Mouse (Mus musculus) hindbrain, embryonic 15.5 days (tissue): ENCODE results near the gene Tcte3. TPM values are rescaled to one million over a fixed set of nuclear protein-coding genes. Genes with fewer than 3 reads are reported as not detected.
"Not testable (repeated sequence)": the region's sequence is repeated elsewhere in the genome, so short reads cannot be mapped to it uniquely, and the experiment has no call there.

Experiments
- ATAC-seq: fragments of 200-750 bp; cut with Nextera tagmentation; 2 replicates; pipeline ENCODE4 v1.8.0; 2017; ENCODE audit warnings: low read depth, moderate number of reproducible peaks, moderate TSS enrichment; ENCODE audit not compliant: low FRiP score
- H3K27ac ChIP-seq: fragments of 300-500 bp; sonication (generic); replicated peaks from 2 replicates; pipeline ENCODE4 v1.5.1; 2015; ENCODE audit warnings: mild to moderate bottlenecking, inconsistent platforms
- H3K27me3 ChIP-seq: fragments of 300-500 bp; sonication (generic); 2 replicates; pipeline ENCODE4 v1.6.1; 2015; ENCODE audit warnings: control low read depth, inconsistent platforms
- H3K36me3 ChIP-seq: fragments of 300-500 bp; sonication (generic); 2 replicates; pipeline ENCODE4 v1.6.1; 2015; ENCODE audit warnings: control low read depth, inconsistent platforms
- H3K4me1 ChIP-seq: fragments of 300-500 bp; sonication (generic); replicated peaks from 2 replicates; pipeline ENCODE4 v1.6.1; 2015; ENCODE audit warnings: control low read depth, inconsistent platforms
- H3K4me2 ChIP-seq: fragments of 300-500 bp; sonication (generic); 2 replicates; pipeline ENCODE4 v1.6.1; 2015; ENCODE audit warnings: moderate library complexity, mild to moderate bottlenecking, inconsistent platforms
- H3K4me3 ChIP-seq: fragments of 300-500 bp; sonication (generic); 2 replicates; pipeline ENCODE4 v1.5.1; 2015; ENCODE audit warnings: mild to moderate bottlenecking, inconsistent platforms
- H3K9ac ChIP-seq: fragments of 300-500 bp; sonication (generic); 2 replicates; pipeline ENCODE4 v1.6.1; 2015; ENCODE audit warnings: inconsistent platforms
- H3K9me3 ChIP-seq: fragments of 300-500 bp; sonication (generic); 2 replicates; pipeline ENCODE4 v1.6.1; 2016; ENCODE audit warnings: control low read depth, inconsistent platforms
- WGBS: fragments of 180-500 bp; shearing (Covaris S2); methylation state at CpG from one replicate; pipeline ENCODE4 v1.1.7; 2015; 5-methylcytosine and 5-hydroxymethylcytosine counted together
- polyA plus RNA-seq: library from polyadenylated mRNA; unstranded; fragments of >200 nt; fragmentation: Nextera tagmentation; extraction: Ambion mirVana; gene quantifications from 2 replicates; pipeline ENCODE4 v1.2.1, GENCODE M21; 2015

Tcte3 gene
- polyA plus RNA-seq, 1 experiment from 2014 or later: 0.71 TPM

GRCm38 (mm10) chr17:15065391-15066024, 24.2 kb upstream of the Tcte3 start:
- 41% methylated on average over 13 of the region's 13 CpGs for WGBS
- peak; percentile 86 for ATAC-seq
- Histone ChIP-seq H3K4me2 (peak overlapping the region; percentile 48), H3K9ac (0 out of 2 replicates have a peak overlapping the region, but pooled peaks have one; percentile 25), H3K9me3 (no peaks in the 10 kb centered on the region), H3K36me3 (peaks cover 20% of the 10 kb centered on the region), H3K27ac (peak overlapping the region; percentile 56; the same call in 1 of the 2 replicates), H3K27me3 (no peaks in the 10 kb centered on the region), H3K4me1 (peaks cover 9% of the 10 kb centered on the region), H3K4me3 (no peak overlapping the region)

- peaks cover 41% of the 10 kb centered on the region for H3K36me3 ChIP-seq
Observed at GRCm38 (mm10) chr17:15060356-15060755, 19.1 kb upstream of the Tcte3 start.

GRCm38 (mm10) chr17:15059646-15060045, 18.4 kb upstream of the Tcte3 start:
- Histone ChIP-seq H3K4me3 (no peak overlapping the region), H3K4me2 (no peak overlapping the region), H3K27ac (no peak overlapping the region), H3K36me3 (peaks cover 41% of the 10 kb centered on the region), H3K4me1 (no peaks in the 10 kb centered on the region), H3K9me3 (no peaks in the 10 kb centered on the region), H3K27me3 (no peaks in the 10 kb centered on the region), H3K9ac (no peak overlapping the region)
- 94% methylated on average over 14 of the region's 14 CpGs for WGBS
- no peak for ATAC-seq

More at GRCm38 (mm10) chr17:15060356-15060755, 19.1 kb upstream of the Tcte3 start:
- no peak for ATAC-seq
- Histone ChIP-seq H3K9ac (no peak overlapping the region), H3K9me3 (no peaks in the 10 kb centered on the region), H3K4me1 (no peaks in the 10 kb centered on the region), H3K27me3 (no peaks in the 10 kb centered on the region), H3K4me2 (no peak overlapping the region), H3K27ac (no peak overlapping the region), H3K4me3 (no peak overlapping the region)
- WGBS: 93% methylated on average over 6 of the region's 6 CpGs

- Histone ChIP-seq H3K27me3 (no peaks in the 10 kb centered on the region), H3K4me1 (no peaks in the 10 kb centered on the region), H3K9me3 (no peaks in the 10 kb centered on the region), H3K4me3 (no peak overlapping the region), H3K36me3 (peaks cover 30% of the 10 kb centered on the region), H3K4me2 (no peak overlapping the region), H3K27ac (no peak overlapping the region), H3K9ac (no peak overlapping the region)
- ATAC-seq: no peak
- WGBS: 95% methylated on average over 5 of the region's 5 CpGs
Observed at GRCm38 (mm10) chr17:15058161-15058591, 16.9 kb upstream of the Tcte3 start.

GRCm38 (mm10) chr17:15055925-15056324, 14.6 kb upstream of the Tcte3 start:
- Histone ChIP-seq H3K9me3 (no peaks in the 10 kb centered on the region), H3K27ac (no peak overlapping the region), H3K4me1 (no peaks in the 10 kb centered on the region), H3K4me2 (no peak overlapping the region), H3K9ac (no peak overlapping the region), H3K27me3 (no peaks in the 10 kb centered on the region), H3K4me3 (no peak overlapping the region), H3K36me3 (peaks cover 21% of the 10 kb centered on the region; the same call in 1 of the 2 replicates)
- WGBS: 82% methylated on average over 4 of the region's 4 CpGs
- no peak for ATAC-seq

GRCm38 (mm10) chr17:15053829-15054200, 12.5 kb upstream of the Tcte3 start:
- not testable (repeated sequence) for H3K9ac ChIP-seq, H3K27ac ChIP-seq, H3K4me3 ChIP-seq, H3K4me1 ChIP-seq, H3K27me3 ChIP-seq, ATAC-seq, H3K9me3 ChIP-seq, H3K4me2 ChIP-seq
- 95% methylated on average over 12 of the region's 13 CpGs for WGBS
- H3K36me3 ChIP-seq: peaks cover 12% of the 10 kb centered on the region; the same call in 1 of the 2 replicates

- not testable (repeated sequence) for H3K27me3 ChIP-seq, H3K27ac ChIP-seq, H3K4me2 ChIP-seq, ATAC-seq, H3K9ac ChIP-seq, H3K9me3 ChIP-seq, H3K4me1 ChIP-seq, H3K4me3 ChIP-seq
- 93% methylated on average over 6 of the region's 8 CpGs for WGBS
- peaks cover 12% of the 10 kb centered on the region; the same call in 1 of the 2 replicates for H3K36me3 ChIP-seq
Observed at GRCm38 (mm10) chr17:15053183-15053828, 12.0 kb upstream of the Tcte3 start.

GRCm38 (mm10) chr17:15052766-15053165, 11.5 kb upstream of the Tcte3 start:
- not testable (repeated sequence) for H3K27ac ChIP-seq, H3K4me1 ChIP-seq, H3K9me3 ChIP-seq, H3K4me3 ChIP-seq, H3K27me3 ChIP-seq, H3K4me2 ChIP-seq, ATAC-seq, H3K9ac ChIP-seq
- peaks cover 12% of the 10 kb centered on the region; the same call in 1 of the 2 replicates for H3K36me3 ChIP-seq
- WGBS: 68% methylated on average over 1 of the region's 1 CpGs

GRCm38 (mm10) chr17:15050338-15050737, 9.1 kb upstream of the Tcte3 start:
- H3K4me1 ChIP-seq, H3K9ac ChIP-seq, H3K27ac ChIP-seq, H3K9me3 ChIP-seq, ATAC-seq, H3K27me3 ChIP-seq, H3K4me3 ChIP-seq, H3K4me2 ChIP-seq, H3K36me3 ChIP-seq: not testable (repeated sequence)
- WGBS: no CpG with 5 or more reads among the region's 1 CpGs

- not testable (repeated sequence) for H3K9ac ChIP-seq, ATAC-seq, H3K4me1 ChIP-seq, H3K4me2 ChIP-seq, H3K36me3 ChIP-seq, H3K27me3 ChIP-seq, H3K27ac ChIP-seq, H3K4me3 ChIP-seq, H3K9me3 ChIP-seq
- no CpG with 5 or more reads among the region's 3 CpGs for WGBS
Observed at GRCm38 (mm10) chr17:15040455-15040854, 833 bp downstream of the Tcte3 start.

- H3K4me3 ChIP-seq, H3K4me2 ChIP-seq, H3K4me1 ChIP-seq, H3K27ac ChIP-seq, H3K9ac ChIP-seq, H3K27me3 ChIP-seq, ATAC-seq, H3K36me3 ChIP-seq, H3K9me3 ChIP-seq: not testable (repeated sequence)
- no CpG with 5 or more reads among the region's 4 CpGs for WGBS
Observed at GRCm38 (mm10) chr17:15031414-15031813, 9.9 kb downstream of the Tcte3 start.

- H3K36me3 ChIP-seq, H3K9ac ChIP-seq, H3K9me3 ChIP-seq, H3K4me2 ChIP-seq, H3K27ac ChIP-seq, H3K4me3 ChIP-seq, H3K4me1 ChIP-seq, H3K27me3 ChIP-seq, ATAC-seq: not testable (repeated sequence)
- no CpG with 5 or more reads among the region's 6 CpGs for WGBS
Observed at GRCm38 (mm10) chr17:15025513-15025912, 15.8 kb downstream of the Tcte3 start.
